Mouse (Mus musculus): ENCODE data around the gene Rnf13.
"Not testable (repeated sequence)": the region's sequence is repeated elsewhere in the genome, so short reads cannot be mapped to it uniquely, and the experiment has no call there.

Gene Rnf13

GRCm38 (mm10) chr3:57735511-57736370, at the start of gene Rnf13:
TSS of gene Rnf13 (plus strand) at chr3:57736062.
- DNase-seq, result peak; percentile 99

GRCm38 (mm10) chr3:57691772-57692171, 44.1 kb upstream of the Rnf13 start:
- DNase-seq, result no peak

GRCm38 (mm10) chr3:57692719-57693118, 43.1 kb upstream of the Rnf13 start, which contains the start of gene Ankub1:
TSS of gene Ankub1 (minus strand) at chr3:57692799.
- no peak for DNase-seq

GRCm38 (mm10) chr3:57696249-57696648, 39.6 kb upstream of the Rnf13 start:
- peak; percentile 10 for DNase-seq

GRCm38 (mm10) chr3:57696779-57697178, 39.1 kb upstream of the Rnf13 start:
- no peak for DNase-seq

GRCm38 (mm10) chr3:57714151-57714550, 21.7 kb upstream of the Rnf13 start:
- DNase-seq, result no peak

GRCm38 (mm10) chr3:57732206-57732915, 3.5 kb upstream of the Rnf13 start:
- no peak for DNase-seq

- DNase-seq, result no peak
Measured at GRCm38 (mm10) chr3:57736419-57737095, 695 bp downstream of the Rnf13 start.

GRCm38 (mm10) chr3:57739830-57740229, 4.0 kb downstream of the Rnf13 start:
- DNase-seq, result no peak

- no peak for DNase-seq
Measured at GRCm38 (mm10) chr3:57748576-57749267, 12.9 kb downstream of the Rnf13 start.

- DNase-seq, result no peak
Measured at GRCm38 (mm10) chr3:57776915-57777314, 41.1 kb downstream of the Rnf13 start.

- DNase-seq, result no peak
Measured at GRCm38 (mm10) chr3:57788472-57788871, 52.6 kb downstream of the Rnf13 start.

GRCm38 (mm10) chr3:57789005-57789962, 53.4 kb downstream of the Rnf13 start:
- no peak for DNase-seq

GRCm38 (mm10) chr3:57791104-57791503, 55.2 kb downstream of the Rnf13 start:
- DNase-seq, result no peak

GRCm38 (mm10) chr3:57795071-57795470, 59.2 kb downstream of the Rnf13 start:
- DNase-seq, result not testable (repeated sequence)

GRCm38 (mm10) chr3:57815447-57815846, 79.6 kb downstream of the Rnf13 start:
- no peak for DNase-seq

- no peak for DNase-seq
Measured at GRCm38 (mm10) chr3:57825866-57826265, 90.0 kb downstream of the Rnf13 start.

GRCm38 (mm10) chr3:57833585-57833984, 97.7 kb downstream of the Rnf13 start:
- no peak for DNase-seq

- no peak for DNase-seq
Measured at GRCm38 (mm10) chr3:57836911-57837310, 101.0 kb downstream of the Rnf13 start.

- DNase-seq, result no peak
Measured at GRCm38 (mm10) chr3:57843775-57844174, 107.9 kb downstream of the Rnf13 start.

Data from kidney, adult 18-20 months (tissue).